Mouse (Mus musculus): ENCODE measurements around the gene Syndig1l. TPM values are rescaled to one million over a fixed set of nuclear protein-coding genes. Genes with fewer than 3 reads are reported as not detected.

The Syndig1l gene
- polyA plus RNA-seq (2012; fragmentation: generic; extraction: Trizol) = not detected

DNA sequence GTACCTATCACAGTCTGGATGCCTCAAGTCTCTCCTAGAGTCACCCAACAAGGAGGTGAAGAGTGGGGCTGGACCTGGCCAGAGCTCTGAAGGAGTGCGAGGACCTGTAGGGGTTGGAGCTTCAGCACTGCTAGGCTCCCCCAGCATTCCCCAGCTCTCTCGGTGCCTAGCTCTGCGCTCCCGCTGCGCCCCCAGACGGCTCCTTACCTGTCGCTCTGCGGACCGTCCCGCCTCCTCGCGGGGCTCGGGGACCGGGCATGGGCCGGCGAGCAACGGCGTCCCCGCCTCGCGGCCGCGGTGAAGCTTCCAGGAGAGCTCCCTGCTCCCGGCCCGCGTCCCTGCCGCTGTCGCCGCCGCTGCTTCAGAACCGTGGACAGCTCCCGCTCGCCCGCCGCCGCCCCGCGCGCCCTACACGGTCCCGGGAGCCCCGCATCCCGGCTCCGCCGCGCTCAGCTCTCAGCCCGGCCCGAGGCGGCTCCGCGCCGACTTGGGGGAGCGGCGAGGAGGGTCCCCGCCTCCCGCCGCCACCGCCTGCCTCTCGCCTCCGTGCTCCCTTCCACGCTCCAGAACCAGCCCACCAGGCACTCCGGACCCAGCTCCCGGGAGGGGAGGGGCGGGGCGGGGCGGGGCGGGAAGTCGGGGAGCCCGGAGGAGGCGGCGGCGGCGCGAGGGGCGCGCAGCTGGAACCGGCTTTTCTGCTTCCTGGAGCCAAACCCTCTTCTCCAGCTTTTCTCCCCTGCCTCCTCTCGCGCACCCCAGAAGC, at the start of gene Syndig1l:
Gene Syndig1l, minus strand, starts transcription at position 513 of the 763 bp plus-strand sequence.

DNA sequence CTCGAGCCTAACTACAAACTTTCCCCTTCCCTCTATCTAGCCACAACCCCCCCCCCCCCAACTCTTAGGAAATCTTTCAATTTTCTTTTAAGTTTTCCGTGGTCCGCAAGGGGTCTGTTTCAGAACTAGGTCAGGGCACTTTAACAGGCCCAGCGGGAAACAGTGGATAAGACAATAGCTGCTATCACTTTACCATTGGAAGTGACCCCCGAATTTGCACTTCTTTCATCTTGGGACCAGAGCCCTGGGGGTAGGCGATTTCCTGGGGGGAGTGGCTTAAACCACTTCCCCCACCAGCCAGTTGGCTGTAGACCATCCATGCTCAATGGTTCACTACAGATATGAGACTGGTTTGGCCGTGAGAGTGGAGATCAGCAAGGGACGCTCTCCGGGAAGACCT, 58.0 kb downstream of the Syndig1l start, which contains the start of gene Vrtn:
Gene Vrtn, plus strand, starts transcription at position 366 of the 400 bp plus-strand sequence.

Other genes with a start within 250 kb of the Syndig1l start
- gene Aldh6a1, start 247.8 kb downstream of the Syndig1l start, polyA plus RNA-seq (2012; fragmentation: generic; extraction: Trizol) = 1 to 10 TPM in 1 of 2 experiments, under 1 TPM in 1; 0.15 to 7.4 TPM
- 1 to 10 TPM in 1 of 2 experiments, under 1 TPM in 1; 0.30 to 2.5 TPM for gene Lin52, start 247.4 kb downstream of the Syndig1l start, polyA plus RNA-seq (2012; fragmentation: generic; extraction: Trizol)
- under 1 TPM in 1 of 2 experiments, not detected in 1; 0.01 TPM for gene Vsx2, start 129.1 kb downstream of the Syndig1l start, polyA plus RNA-seq (2012; fragmentation: generic; extraction: Trizol)
- 10 to 100 TPM in 1 of 2 experiments, 1 to 10 TPM in 1; 4.1 to 12.5 TPM for gene Abcd4, start 81.4 kb downstream of the Syndig1l start, polyA plus RNA-seq (2012; fragmentation: generic; extraction: Trizol)
- not detected for gene Vrtn, start 57.8 kb downstream of the Syndig1l start, polyA plus RNA-seq (2012; fragmentation: generic; extraction: Trizol)
- 100 to 1,000 TPM; 143 to 190 TPM for gene Npc2, start 74.3 kb upstream of the Syndig1l start, polyA plus RNA-seq (2012; fragmentation: generic; extraction: Trizol)
- 10 to 100 TPM; 12.0 to 32.2 TPM for gene Isca2, start 74.4 kb upstream of the Syndig1l start, polyA plus RNA-seq (2012; fragmentation: generic; extraction: Trizol)
- gene Ltbp2, start 177.7 kb upstream of the Syndig1l start, polyA plus RNA-seq (2012; fragmentation: generic; extraction: Trizol) = 100 to 1,000 TPM in 1 of 2 experiments, 10 to 100 TPM in 1; 15.4 to 110 TPM

Measured in C3H10T1/2 (cell line).